Mouse (Mus musculus) neural tube, embryonic 12.5 days (tissue): ENCODE results near the gene Ccl12. TPM values are rescaled to one million over a fixed set of nuclear protein-coding genes. Genes with fewer than 3 reads are reported as not detected.

Experiments
- ATAC-seq: fragments of 200-750 bp; cut with Nextera tagmentation; 2 replicates; pipeline ENCODE4 v1.8.0; 2017; ENCODE audit warnings: low read depth, mild to moderate bottlenecking, moderate TSS enrichment, moderate library complexity; ENCODE audit not compliant: low FRiP score
- H3K27ac ChIP-seq: fragments of 300-500 bp; sonication (generic); 2 replicates; pipeline ENCODE4 v1.5.1; 2016
- H3K27me3 ChIP-seq: fragments of 300-500 bp; sonication (generic); replicated peaks from 2 replicates; pipeline ENCODE4 v1.6.1; 2016; ENCODE audit warnings: mild to moderate bottlenecking
- H3K36me3 ChIP-seq: fragments of 300-500 bp; sonication (generic); 2 replicates; pipeline ENCODE4 v1.6.1; 2016; ENCODE audit warnings: mild to moderate bottlenecking
- H3K4me1 ChIP-seq: fragments of 300-500 bp; sonication (generic); 2 replicates; pipeline ENCODE4 v1.6.1; 2016
- H3K4me2 ChIP-seq: fragments of 300-500 bp; sonication (generic); replicated peaks from 2 replicates; pipeline ENCODE4 v1.6.1; 2016; ENCODE audit warnings: mild to moderate bottlenecking
- H3K4me3 ChIP-seq: fragments of 300-500 bp; sonication (generic); 2 replicates; pipeline ENCODE4 v1.5.1; 2016
- H3K9ac ChIP-seq: fragments of 300-500 bp; sonication (generic); 2 replicates; pipeline ENCODE4 v1.6.1; 2016; ENCODE audit warnings: mild to moderate bottlenecking
- H3K9me3 ChIP-seq: fragments of 300-500 bp; sonication (generic); 2 replicates; pipeline ENCODE4 v1.6.1; 2016; ENCODE audit warnings: mild to moderate bottlenecking
- WGBS: fragments of 180-500 bp; shearing (Covaris S2); methylation state at CpG from one replicate; pipeline ENCODE4 v1.1.7; 2016; 5-methylcytosine and 5-hydroxymethylcytosine counted together
- polyA plus RNA-seq: library from polyadenylated mRNA; unstranded; fragments of >200 nt; fragmentation: Nextera tagmentation; extraction: Ambion mirVana; gene quantifications from 2 replicates; pipeline ENCODE4 v1.2.1, GENCODE M21; 2016

Ccl12 gene
- polyA plus RNA-seq, 1 experiment from 2014 or later = 1.9 TPM

DNA sequence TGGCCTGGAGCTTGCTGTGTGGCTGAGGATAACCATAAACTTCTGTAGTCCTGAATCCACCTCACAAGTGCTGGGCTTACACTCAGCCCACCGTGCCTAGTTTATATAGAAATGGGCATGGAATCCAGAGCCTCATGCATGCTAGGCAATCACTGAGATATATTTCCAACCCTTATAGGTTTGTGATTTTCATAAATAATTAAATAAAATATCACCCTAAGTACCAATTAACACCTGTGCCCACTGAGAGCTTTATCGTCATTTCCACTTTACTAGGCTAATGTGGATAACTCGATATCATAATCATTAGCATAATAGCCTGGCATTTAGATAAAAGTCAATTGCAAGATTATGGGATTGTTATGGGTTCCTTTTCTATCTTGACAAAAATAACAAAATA is 17.3 kb upstream of the Ccl12 start:
- Histone ChIP-seq H3K9ac (no peak overlapping the region), H3K27me3 (no peaks in the 10 kb centered on the region), H3K27ac (no peak overlapping the region), H3K9me3 (no peaks in the 10 kb centered on the region), H3K4me1 (no peaks in the 10 kb centered on the region), H3K4me3 (no peak overlapping the region), H3K4me2 (no peak overlapping the region), H3K36me3 (no peaks in the 10 kb centered on the region)
- WGBS = 78% methylated on average over 3 of the region's 3 CpGs
- no peak for ATAC-seq

- Histone ChIP-seq H3K4me2 (no peak overlapping the region), H3K27me3 (no peaks in the 10 kb centered on the region), H3K4me3 (no peak overlapping the region), H3K36me3 (no peaks in the 10 kb centered on the region), H3K9ac (no peak overlapping the region), H3K9me3 (no peaks in the 10 kb centered on the region), H3K4me1 (no peaks in the 10 kb centered on the region), H3K27ac (no peak overlapping the region)
- WGBS = 91% methylated on average over 10 of the region's 10 CpGs
- no peak for ATAC-seq
Measured at GRCm38 (mm10) chr11:82099511-82100323, 1.9 kb upstream of the Ccl12 start.

GRCm38 (mm10) chr11:82101087-82101486 is 558 bp upstream of the Ccl12 start:
- no peak for ATAC-seq
- Histone ChIP-seq H3K4me3 (no peak overlapping the region), H3K36me3 (no peaks in the 10 kb centered on the region), H3K9ac (no peak overlapping the region), H3K9me3 (no peaks in the 10 kb centered on the region), H3K4me1 (no peaks in the 10 kb centered on the region), H3K27ac (no peak overlapping the region), H3K27me3 (no peaks in the 10 kb centered on the region), H3K4me2 (no peak overlapping the region)
- WGBS = 79% methylated on average over 4 of the region's 4 CpGs

DNA sequence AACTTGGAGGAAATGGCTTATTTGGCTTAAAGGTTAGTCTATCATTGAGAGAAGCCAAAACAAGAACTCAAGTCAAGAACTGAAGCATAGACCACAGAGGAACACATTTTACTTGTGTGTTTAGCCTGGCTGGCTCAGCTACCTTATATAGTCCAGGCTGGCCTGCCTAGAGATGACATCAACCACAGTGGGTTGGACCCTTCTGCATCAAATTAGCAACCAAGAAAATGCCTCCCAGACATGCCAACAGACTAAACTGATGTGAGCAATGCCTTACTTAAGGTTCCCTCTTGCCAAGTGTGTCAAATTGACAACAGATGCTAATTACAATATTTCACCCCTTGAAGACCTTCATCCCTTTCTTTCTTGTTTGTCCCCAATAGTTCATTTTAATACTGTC is 8.0 kb downstream of the Ccl12 start:
- Histone ChIP-seq H3K9me3 (no peaks in the 10 kb centered on the region), H3K4me2 (no peak overlapping the region), H3K9ac (no peak overlapping the region), H3K4me1 (no peaks in the 10 kb centered on the region), H3K27ac (no peak overlapping the region), H3K27me3 (no peaks in the 10 kb centered on the region), H3K4me3 (no peak overlapping the region), H3K36me3 (no peaks in the 10 kb centered on the region)
- ATAC-seq = no peak

GRCm38 (mm10) chr11:82110372-82111248 is 9.0 kb downstream of the Ccl12 start:
- Histone ChIP-seq H3K9ac (no peak overlapping the region), H3K4me2 (no peak overlapping the region), H3K27me3 (no peaks in the 10 kb centered on the region), H3K4me1 (no peaks in the 10 kb centered on the region), H3K9me3 (no peaks in the 10 kb centered on the region), H3K36me3 (no peaks in the 10 kb centered on the region), H3K4me3 (no peak overlapping the region), H3K27ac (no peak overlapping the region)
- no peak for ATAC-seq
- 76% methylated on average over 6 of the region's 6 CpGs for WGBS

DNA sequence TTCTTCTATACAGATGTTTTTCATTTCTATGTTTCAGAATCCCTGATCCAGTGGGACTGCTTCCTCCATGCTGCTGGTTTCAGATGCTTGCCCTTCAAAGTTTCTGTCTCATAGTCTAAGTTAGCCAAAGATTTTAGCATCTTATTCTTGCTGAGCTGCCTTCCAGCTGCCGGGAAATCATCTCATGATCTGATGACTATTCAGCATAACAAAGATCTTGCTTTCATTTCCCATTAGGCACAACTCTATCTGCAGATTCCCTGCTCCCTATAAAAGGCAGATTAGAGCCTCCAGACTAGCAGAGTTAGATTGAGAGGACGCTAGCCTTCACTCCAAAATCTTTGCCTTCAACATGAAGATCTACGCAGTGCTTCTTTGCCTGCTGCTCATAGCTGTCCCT is 13.2 kb downstream of the Ccl12 start, which contains the start of gene Ccl8:
Ccl8 (plus strand) TSS at position 301 of the 400 bp plus-strand sequence.
- H3K27ac ChIP-seq = no peak within 1 kb of the TSS
- H3K4me2 ChIP-seq = no peak within 1 kb of the TSS
- H3K9me3 ChIP-seq = no peaks in the 10 kb centered on the region
- H3K9ac ChIP-seq = no peak within 1 kb of the TSS
- no peaks in the 10 kb centered on the region for H3K4me1 ChIP-seq
- WGBS = 86% methylated on average over 3 of the region's 3 CpGs
- ATAC-seq = no peak
- no peaks in the 10 kb centered on the region for H3K27me3 ChIP-seq
- no peaks in the 10 kb centered on the region for H3K36me3 ChIP-seq
- no peak within 1 kb of the TSS for H3K4me3 ChIP-seq

DNA sequence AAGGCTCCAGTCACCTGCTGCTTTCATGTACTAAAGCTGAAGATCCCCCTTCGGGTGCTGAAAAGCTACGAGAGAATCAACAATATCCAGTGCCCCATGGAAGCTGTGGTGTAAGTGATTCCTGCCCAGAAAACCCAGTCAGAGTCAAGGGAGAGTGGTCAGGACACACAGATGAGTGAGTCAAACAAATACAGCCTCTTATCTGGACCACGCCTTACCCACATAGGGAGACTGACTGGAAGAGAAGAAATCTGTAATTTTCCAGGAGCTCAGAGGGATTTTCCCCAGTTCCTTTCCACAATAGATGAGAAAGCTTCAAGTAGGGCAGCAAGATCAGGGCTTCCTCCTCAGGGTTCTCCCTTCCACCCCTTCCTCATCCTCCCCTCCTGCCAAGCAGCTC is 14.4 kb downstream of the Ccl12 start:
- Histone ChIP-seq H3K9ac (no peak overlapping the region), H3K36me3 (no peaks in the 10 kb centered on the region), H3K9me3 (no peaks in the 10 kb centered on the region), H3K4me3 (no peak overlapping the region), H3K4me1 (no peaks in the 10 kb centered on the region), H3K27me3 (no peaks in the 10 kb centered on the region), H3K27ac (no peak overlapping the region), H3K4me2 (no peak overlapping the region)
- 86% methylated on average over 3 of the region's 3 CpGs for WGBS
- ATAC-seq = no peak

DNA sequence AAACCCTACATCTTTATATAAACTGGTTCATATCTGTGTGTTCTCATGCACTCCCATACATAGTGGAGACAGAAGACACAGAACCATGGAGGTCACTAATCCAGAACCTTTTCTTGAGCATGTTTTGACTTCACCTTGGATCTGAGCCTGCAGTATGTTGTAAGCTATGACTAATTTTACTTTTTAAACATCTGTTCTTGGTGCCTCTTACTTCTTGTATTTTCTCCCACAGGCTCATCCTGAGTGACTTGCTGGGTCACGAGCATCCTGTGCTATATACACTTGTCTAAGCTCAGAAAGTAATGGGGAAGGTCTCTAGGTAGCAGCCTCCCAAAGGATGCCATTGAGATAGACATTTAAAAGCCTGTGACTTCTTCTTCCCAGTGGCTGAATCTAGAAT is 31.3 kb downstream of the Ccl12 start:
- Histone ChIP-seq H3K4me1 (no peaks in the 10 kb centered on the region), H3K4me2 (no peak overlapping the region), H3K9ac (no peak overlapping the region), H3K36me3 (no peaks in the 10 kb centered on the region), H3K4me3 (no peak overlapping the region), H3K27ac (no peak overlapping the region), H3K27me3 (no peaks in the 10 kb centered on the region), H3K9me3 (no peaks in the 10 kb centered on the region)
- ATAC-seq = no peak
- 74% methylated on average over 1 of the region's 1 CpGs for WGBS

DNA sequence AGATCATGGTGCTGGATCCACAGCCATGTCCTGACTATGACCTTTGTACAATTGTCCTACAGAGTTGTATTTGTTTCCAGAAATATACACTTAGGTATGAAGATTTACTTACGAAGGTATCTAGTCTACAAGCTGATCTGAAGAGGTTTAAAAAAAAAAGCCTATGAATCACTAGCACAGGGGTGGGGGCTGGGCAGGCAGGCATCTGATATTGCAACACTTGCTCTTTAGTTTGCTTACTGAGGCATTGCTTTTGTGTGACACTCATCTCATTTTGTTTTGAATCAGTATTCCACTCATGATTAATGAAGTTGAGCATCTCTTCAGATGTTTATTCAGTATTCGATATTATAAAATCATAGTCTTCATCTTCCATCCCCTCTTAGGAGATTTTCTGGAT is 34.6 kb downstream of the Ccl12 start:
- Histone ChIP-seq H3K27me3 (no peaks in the 10 kb centered on the region), H3K4me2 (no peak overlapping the region), H3K36me3 (no peaks in the 10 kb centered on the region), H3K9me3 (no peaks in the 10 kb centered on the region), H3K9ac (no peak overlapping the region), H3K4me3 (no peak overlapping the region), H3K4me1 (no peaks in the 10 kb centered on the region), H3K27ac (no peak overlapping the region)
- WGBS = 93% methylated on average over 2 of the region's 2 CpGs
- ATAC-seq = no peak

- WGBS = 65% methylated on average over 7 of the region's 7 CpGs
- no peak for ATAC-seq
- Histone ChIP-seq H3K9ac (no peak overlapping the region), H3K27ac (no peak overlapping the region), H3K36me3 (no peaks in the 10 kb centered on the region), H3K4me2 (no peak overlapping the region), H3K4me1 (no peaks in the 10 kb centered on the region), H3K9me3 (no peaks in the 10 kb centered on the region), H3K4me3 (no peak overlapping the region), H3K27me3 (no peaks in the 10 kb centered on the region)
Measured at GRCm38 (mm10) chr11:82139492-82140094, 37.9 kb downstream of the Ccl12 start.
